Mouse (Mus musculus): ENCODE data around the gene Atp2b1. TPM values are rescaled to one million over a fixed set of nuclear protein-coding genes. Genes with fewer than 3 reads are reported as not detected.

Gene Atp2b1
- polyA plus RNA-seq, 1 experiment: 18.2 TPM

- Histone ChIP-seq H3K4me3 (ENCODE audit: insufficient read depth, poor library complexity, severe bottlenecking) (no peak overlapping the region), H3ac (ENCODE audit: control insufficient read depth, insufficient read length, low read depth) (no peak overlapping the region), H3K79me3 (ENCODE audit: low read depth) (no peaks in the 10 kb centered on the region), H3K27me3 (ENCODE audit: control insufficient read depth, insufficient read depth, insufficient read length) (no peaks in the 10 kb centered on the region), H3K79me2 (ENCODE audit: control insufficient read depth, insufficient read depth) (no peaks in the 10 kb centered on the region), H3K36me3 (ENCODE audit: control insufficient read depth, insufficient read depth) (no peaks in the 10 kb centered on the region)
- TF ChIP-seq MAX (IDR thresholded peaks at IDR 0.05) (no peak), MYOG (IDR thresholded peaks at IDR 0.05; ENCODE audit: control insufficient read depth, extremely low read depth, insufficient read length) (no peak), CTCF (IDR thresholded peaks at IDR 0.05; ENCODE audit: control insufficient read depth, insufficient read depth, insufficient read length) (no peak), USF1 (IDR thresholded peaks at IDR 0.05; ENCODE audit: low read depth) (no peak), MYOD1 (IDR thresholded peaks at IDR 0.05; ENCODE audit: control insufficient read depth, insufficient read length, low read depth) (no peak), FOSL1 (IDR thresholded peaks at IDR 0.05; ENCODE audit: insufficient read depth, low read length, poor library complexity, severe bottlenecking) (no peak), CEBPB (IDR thresholded peaks at IDR 0.05; ENCODE audit: low read depth) (no peak)
Observed at GRCm38 (mm10) chr10:98878636-98879035, 35.6 kb upstream of the Atp2b1 start.

- Histone ChIP-seq H3K36me3 (ENCODE audit: control insufficient read depth, insufficient read depth) (no peaks in the 10 kb centered on the region), H3K79me3 (ENCODE audit: low read depth) (no peaks in the 10 kb centered on the region), H3K79me2 (ENCODE audit: control insufficient read depth, insufficient read depth) (no peaks in the 10 kb centered on the region), H3K27me3 (ENCODE audit: control insufficient read depth, insufficient read depth, insufficient read length) (no peaks in the 10 kb centered on the region), H3ac (ENCODE audit: control insufficient read depth, insufficient read length, low read depth) (no peak overlapping the region), H3K4me3 (ENCODE audit: insufficient read depth, poor library complexity, severe bottlenecking) (no peak overlapping the region)
- TF ChIP-seq FOSL1 (IDR thresholded peaks at IDR 0.05; ENCODE audit: insufficient read depth, low read length, poor library complexity, severe bottlenecking): peak; percentile 26
- peak; percentile 84 for TF ChIP-seq CEBPB (IDR thresholded peaks at IDR 0.05; ENCODE audit: low read depth)
- no peak for TF ChIP-seq USF1 (IDR thresholded peaks at IDR 0.05; ENCODE audit: low read depth)
- TF ChIP-seq MYOG (IDR thresholded peaks at IDR 0.05; ENCODE audit: control insufficient read depth, extremely low read depth, insufficient read length): no peak
- no peak for TF ChIP-seq MYOD1 (IDR thresholded peaks at IDR 0.05; ENCODE audit: control insufficient read depth, insufficient read length, low read depth)
Observed at GRCm38 (mm10) chr10:98880057-98880456, 34.1 kb upstream of the Atp2b1 start.

GRCm38 (mm10) chr10:98880711-98881110, 33.5 kb upstream of the Atp2b1 start:
- no peak overlapping the region for H3ac ChIP-seq (ENCODE audit: control insufficient read depth, insufficient read length, low read depth)
- no peaks in the 10 kb centered on the region for H3K79me3 ChIP-seq (ENCODE audit: low read depth)
- H3K27me3 ChIP-seq (ENCODE audit: control insufficient read depth, insufficient read depth, insufficient read length): no peaks in the 10 kb centered on the region
- no peaks in the 10 kb centered on the region for H3K36me3 ChIP-seq (ENCODE audit: control insufficient read depth, insufficient read depth)
- no peak overlapping the region for H3K4me3 ChIP-seq (ENCODE audit: insufficient read depth, poor library complexity, severe bottlenecking)
- TF ChIP-seq MAX (IDR thresholded peaks at IDR 0.05) (no peak), USF1 (IDR thresholded peaks at IDR 0.05; ENCODE audit: low read depth) (no peak), MYOD1 (IDR thresholded peaks at IDR 0.05; ENCODE audit: control insufficient read depth, insufficient read length, low read depth) (no peak), FOSL1 (IDR thresholded peaks at IDR 0.05; ENCODE audit: insufficient read depth, low read length, poor library complexity, severe bottlenecking) (no peak), CTCF (IDR thresholded peaks at IDR 0.05; ENCODE audit: control insufficient read depth, insufficient read depth, insufficient read length) (no peak), MYOG (IDR thresholded peaks at IDR 0.05; ENCODE audit: control insufficient read depth, extremely low read depth, insufficient read length) (no peak), CEBPB (IDR thresholded peaks at IDR 0.05; ENCODE audit: low read depth) (no peak)
- H3K79me2 ChIP-seq (ENCODE audit: control insufficient read depth, insufficient read depth): no peaks in the 10 kb centered on the region

- Histone ChIP-seq H3K79me3 (ENCODE audit: low read depth) (no peaks in the 10 kb centered on the region), H3K79me2 (ENCODE audit: control insufficient read depth, insufficient read depth) (no peaks in the 10 kb centered on the region), H3K4me3 (ENCODE audit: insufficient read depth, poor library complexity, severe bottlenecking) (no peak overlapping the region), H3K27me3 (ENCODE audit: control insufficient read depth, insufficient read depth, insufficient read length) (no peaks in the 10 kb centered on the region), H3K36me3 (ENCODE audit: control insufficient read depth, insufficient read depth) (no peaks in the 10 kb centered on the region), H3ac (ENCODE audit: control insufficient read depth, insufficient read length, low read depth) (no peak overlapping the region)
- TF ChIP-seq CTCF (IDR thresholded peaks at IDR 0.05; ENCODE audit: control insufficient read depth, insufficient read depth, insufficient read length): no peak
- no peak for TF ChIP-seq USF1 (IDR thresholded peaks at IDR 0.05; ENCODE audit: low read depth)
- no peak for TF ChIP-seq FOSL1 (IDR thresholded peaks at IDR 0.05; ENCODE audit: insufficient read depth, low read length, poor library complexity, severe bottlenecking)
Observed at GRCm38 (mm10) chr10:98881492-98881891, 32.7 kb upstream of the Atp2b1 start.

GRCm38 (mm10) chr10:98882587-98882986, 31.6 kb upstream of the Atp2b1 start:
- TF ChIP-seq CTCF (IDR thresholded peaks at IDR 0.05; ENCODE audit: control insufficient read depth, insufficient read depth, insufficient read length) (no peak), MYOG (IDR thresholded peaks at IDR 0.05; ENCODE audit: control insufficient read depth, extremely low read depth, insufficient read length) (no peak), MYOD1 (IDR thresholded peaks at IDR 0.05; ENCODE audit: control insufficient read depth, insufficient read length, low read depth) (no peak), MAX (IDR thresholded peaks at IDR 0.05) (no peak), FOSL1 (IDR thresholded peaks at IDR 0.05; ENCODE audit: insufficient read depth, low read length, poor library complexity, severe bottlenecking) (no peak), USF1 (IDR thresholded peaks at IDR 0.05; ENCODE audit: low read depth) (no peak), CEBPB (IDR thresholded peaks at IDR 0.05; ENCODE audit: low read depth) (no peak)
- no peaks in the 10 kb centered on the region for H3K27me3 ChIP-seq (ENCODE audit: control insufficient read depth, insufficient read depth, insufficient read length)

GRCm38 (mm10) chr10:98884445-98884844, 29.8 kb upstream of the Atp2b1 start:
- TF ChIP-seq CTCF (IDR thresholded peaks at IDR 0.05; ENCODE audit: control insufficient read depth, insufficient read depth, insufficient read length): no peak
- no peak for TF ChIP-seq MAX (IDR thresholded peaks at IDR 0.05)
- no peak for TF ChIP-seq MYOG (IDR thresholded peaks at IDR 0.05; ENCODE audit: control insufficient read depth, extremely low read depth, insufficient read length)
- TF ChIP-seq MYOD1 (IDR thresholded peaks at IDR 0.05; ENCODE audit: control insufficient read depth, insufficient read length, low read depth): no peak
- TF ChIP-seq FOSL1 (IDR thresholded peaks at IDR 0.05; ENCODE audit: insufficient read depth, low read length, poor library complexity, severe bottlenecking): no peak
- no peak for TF ChIP-seq USF1 (IDR thresholded peaks at IDR 0.05; ENCODE audit: low read depth)
- no peak for TF ChIP-seq CEBPB (IDR thresholded peaks at IDR 0.05; ENCODE audit: low read depth)
- no peak overlapping the region for H3K4me3 ChIP-seq (ENCODE audit: insufficient read depth, poor library complexity, severe bottlenecking)
- no peak overlapping the region for H3ac ChIP-seq (ENCODE audit: control insufficient read depth, insufficient read length, low read depth)
- H3K27me3 ChIP-seq (ENCODE audit: control insufficient read depth, insufficient read depth, insufficient read length): no peaks in the 10 kb centered on the region
- H3K36me3 ChIP-seq (ENCODE audit: control insufficient read depth, insufficient read depth): no peaks in the 10 kb centered on the region
- no peaks in the 10 kb centered on the region for H3K79me2 ChIP-seq (ENCODE audit: control insufficient read depth, insufficient read depth)
- no peaks in the 10 kb centered on the region for H3K79me3 ChIP-seq (ENCODE audit: low read depth)

More at GRCm38 (mm10) chr10:98882587-98882986, 31.6 kb upstream of the Atp2b1 start:
- Histone ChIP-seq H3K79me3 (ENCODE audit: low read depth) (no peaks in the 10 kb centered on the region), H3K4me3 (ENCODE audit: insufficient read depth, poor library complexity, severe bottlenecking) (no peak overlapping the region), H3K36me3 (ENCODE audit: control insufficient read depth, insufficient read depth) (no peaks in the 10 kb centered on the region), H3K79me2 (ENCODE audit: control insufficient read depth, insufficient read depth) (no peaks in the 10 kb centered on the region), H3ac (ENCODE audit: control insufficient read depth, insufficient read length, low read depth) (no peak overlapping the region)
